Mouse (Mus musculus): Measurements from ENCODE around the gene Pgbd5.

Pgbd5 gene

GRCm38 (mm10) chr8:124439558-124439957, at the start of gene Pgbd5:
Pgbd5 (minus strand) TSS chr8:124439658.
- no peak for DNase-seq (ENCODE audit: low spot score in 2 of 2)

- no peak for DNase-seq (ENCODE audit: low spot score in 2 of 2)
Measured at GRCm38 (mm10) chr8:124483356-124484115, 44.1 kb upstream of the Pgbd5 start.

- no peak for DNase-seq (ENCODE audit: low spot score in 2 of 2)
Measured at GRCm38 (mm10) chr8:124482790-124483189, 43.3 kb upstream of the Pgbd5 start.

GRCm38 (mm10) chr8:124480321-124480720, 40.9 kb upstream of the Pgbd5 start:
- no peak for DNase-seq (ENCODE audit: low spot score in 2 of 2)

GRCm38 (mm10) chr8:124479251-124479650, 39.8 kb upstream of the Pgbd5 start:
- DNase-seq (ENCODE audit: low spot score in 2 of 2), result no peak

- no peak for DNase-seq (ENCODE audit: low spot score in 2 of 2)
Measured at GRCm38 (mm10) chr8:124476701-124477100, 37.2 kb upstream of the Pgbd5 start.

GRCm38 (mm10) chr8:124475690-124476089, 36.2 kb upstream of the Pgbd5 start:
- DNase-seq (ENCODE audit: low spot score in 2 of 2), result no peak

GRCm38 (mm10) chr8:124464641-124465040, 25.2 kb upstream of the Pgbd5 start:
- no peak for DNase-seq (ENCODE audit: low spot score in 2 of 2)

GRCm38 (mm10) chr8:124463111-124463510, 23.7 kb upstream of the Pgbd5 start:
- DNase-seq (ENCODE audit: low spot score in 2 of 2), result no peak

GRCm38 (mm10) chr8:124462192-124462591, 22.7 kb upstream of the Pgbd5 start:
- no peak for DNase-seq (ENCODE audit: low spot score in 2 of 2)

- no peak for DNase-seq (ENCODE audit: low spot score in 2 of 2)
Measured at GRCm38 (mm10) chr8:124461103-124461502, 21.6 kb upstream of the Pgbd5 start.

- no peak for DNase-seq (ENCODE audit: low spot score in 2 of 2)
Measured at GRCm38 (mm10) chr8:124460660-124461059, 21.2 kb upstream of the Pgbd5 start.

- no peak for DNase-seq (ENCODE audit: low spot score in 2 of 2)
Measured at GRCm38 (mm10) chr8:124459627-124460026, 20.2 kb upstream of the Pgbd5 start.

- no peak for DNase-seq (ENCODE audit: low spot score in 2 of 2)
Measured at GRCm38 (mm10) chr8:124455359-124455758, 15.9 kb upstream of the Pgbd5 start.

- no peak for DNase-seq (ENCODE audit: low spot score in 2 of 2)
Measured at GRCm38 (mm10) chr8:124450192-124450895, 10.9 kb upstream of the Pgbd5 start.

GRCm38 (mm10) chr8:124448962-124449670, 9.7 kb upstream of the Pgbd5 start:
- no peak for DNase-seq (ENCODE audit: low spot score in 2 of 2)

- DNase-seq (ENCODE audit: low spot score in 2 of 2), result no peak
Measured at GRCm38 (mm10) chr8:124436741-124437140, 2.7 kb downstream of the Pgbd5 start.

- no peak for DNase-seq (ENCODE audit: low spot score in 2 of 2)
Measured at GRCm38 (mm10) chr8:124435707-124436243, 3.7 kb downstream of the Pgbd5 start.

GRCm38 (mm10) chr8:124435170-124435569, 4.3 kb downstream of the Pgbd5 start:
- DNase-seq (ENCODE audit: low spot score in 2 of 2), result no peak

GRCm38 (mm10) chr8:124434126-124434790, 5.2 kb downstream of the Pgbd5 start:
- DNase-seq (ENCODE audit: low spot score in 2 of 2), result peak; percentile 94 to 95

GRCm38 (mm10) chr8:124433451-124434125, 5.9 kb downstream of the Pgbd5 start:
- peak in 1 of 2 experiments; percentile 4 for DNase-seq (ENCODE audit: low spot score in 2 of 2)
